ENCODE assay signal across 33 mouse cellular contexts in genomic region chr1:44129929-44130581, GRCm38 (mm10).
"Had no signal": no experiment of that assay in that cellular context is flagged by ENCODE, and none has a peak within 500 bp of the region (broad histone marks: within the 10 kb centered on the region; RNA-seq: fewer than 3 reads in every experiment).

No protein-coding gene starts in this region.

- DNase-seq: heart, adult 18-20 months; heart, adult 2 months; heart, postnatal 10 days; heart, postnatal 14 days; heart, postnatal 36 days; heart, postnatal 4 days; kidney, adult 11 months; kidney, adult 18-20 months; kidney, adult 2 months; kidney, adult 8-10 months; kidney, adult 9 months; kidney, postnatal 10 days; kidney, postnatal 14 days; kidney, postnatal 25 days; kidney, postnatal 36 days; kidney, postnatal 4 days; layer of hippocampus, postnatal 36 days had no signal

- H3K4me1 ChIP-seq: heart, embryonic 10.5 days; heart, embryonic 12.5 days; heart, embryonic 13.5 days; heart, embryonic 15.5 days; hindbrain, embryonic 10.5 days; hindbrain, embryonic 12.5 days; hindbrain, embryonic 13.5 days; hindbrain, embryonic 15.5 days; kidney, embryonic 15.5 days had no signal

- H3K9ac ChIP-seq: heart, embryonic 12.5 days; heart, embryonic 13.5 days; heart, embryonic 15.5 days; hindbrain, embryonic 12.5 days; hindbrain, embryonic 13.5 days; hindbrain, embryonic 14.5 days; hindbrain, embryonic 15.5 days; kidney, embryonic 15.5 days had no signal

- H3K27ac ChIP-seq: heart, adult 2 months; heart, embryonic 10.5 days; heart, embryonic 13.5 days; heart, embryonic 15.5 days; hindbrain, embryonic 10.5 days; hindbrain, embryonic 12.5 days; hindbrain, embryonic 13.5 days; hindbrain, embryonic 14.5 days; hindbrain, embryonic 15.5 days; hindbrain, postnatal 0 days; kidney, embryonic 15.5 days; kidney, postnatal 0 days; layer of hippocampus, adult 2 months had no signal

- H3K9me3 ChIP-seq: heart, embryonic 10.5 days; heart, embryonic 12.5 days; heart, embryonic 13.5 days; heart, embryonic 15.5 days; hindbrain, embryonic 10.5 days; hindbrain, embryonic 12.5 days; hindbrain, embryonic 13.5 days; hindbrain, embryonic 15.5 days; kidney, embryonic 15.5 days had no signal

- H3K4me3 ChIP-seq: heart, adult 2 months; heart, embryonic 10.5 days; heart, embryonic 12.5 days; heart, embryonic 13.5 days; heart, embryonic 15.5 days; hindbrain, embryonic 10.5 days; hindbrain, embryonic 12.5 days; hindbrain, embryonic 13.5 days; hindbrain, embryonic 15.5 days; kidney, embryonic 15.5 days; layer of hippocampus, adult 2 months had no signal

- H3K4me2 ChIP-seq: heart, embryonic 11.5 days; heart, embryonic 12.5 days; heart, embryonic 13.5 days; heart, embryonic 15.5 days; hindbrain, embryonic 12.5 days; hindbrain, embryonic 13.5 days; hindbrain, embryonic 14.5 days; hindbrain, embryonic 15.5 days; kidney, embryonic 15.5 days had no signal

- H3K27me3 ChIP-seq: heart, embryonic 12.5 days; heart, embryonic 13.5 days; heart, embryonic 15.5 days; hindbrain, embryonic 12.5 days; hindbrain, embryonic 13.5 days; hindbrain, embryonic 15.5 days; kidney, embryonic 15.5 days had no signal

- ATAC-seq: hindbrain, embryonic 16.5 days; hindbrain, postnatal 0 days; inflammation-experienced regulatory T-cells, adult 6 months had no signal
